Mouse (Mus musculus): ENCODE results near the gene Synj2. TPM values are rescaled to one million over a fixed set of nuclear protein-coding genes. Genes with fewer than 3 reads are reported as not detected.

Synj2 gene
- total and polyA plus RNA-seq, 2 experiments from 2014 or later = 4.8 to 15.9 TPM

- Histone ChIP-seq H3K9ac (replicated peaks; ENCODE audit: low read depth, low read length) (no peak overlapping the region), H3K4me3 (ENCODE audit: low read depth, low read length) (no peak overlapping the region), H3K27ac (ENCODE audit: low read depth) (no peak overlapping the region), H3K9me3 (replicated peaks; ENCODE audit: control insufficient read depth, low read length) (no peaks in the 10 kb centered on the region), H3K36me3 (replicated peaks; ENCODE audit: control insufficient read depth, insufficient read depth, low read length) (no peaks in the 10 kb centered on the region), H3K4me1 (ENCODE audit: control insufficient read depth, insufficient read depth) (no peaks in the 10 kb centered on the region), H3K27me3 (ENCODE audit: control insufficient read depth, insufficient read depth, low read length) (no peaks in the 10 kb centered on the region), H3K4me2 (ENCODE audit: low read depth, low read length) (no peak overlapping the region)
- ATAC-seq (ENCODE audit: insufficient read depth, low read depth) = no peak
- DNase-seq (ENCODE audit: low spot score) = no peak
- WGBS = 69% methylated on average over 6 of the region's 6 CpGs
- TF ChIP-seq CTCF (IDR thresholded peaks at IDR 0.05; ENCODE audit: low read depth) = no peak
- TF ChIP-seq EP300 (IDR thresholded peaks at IDR 0.05; ENCODE audit: low read depth) = no peak
These were observed 27.5 kb downstream of the Synj2 start for GRCm38 (mm10) chr17:5968562-5968961.

DNA sequence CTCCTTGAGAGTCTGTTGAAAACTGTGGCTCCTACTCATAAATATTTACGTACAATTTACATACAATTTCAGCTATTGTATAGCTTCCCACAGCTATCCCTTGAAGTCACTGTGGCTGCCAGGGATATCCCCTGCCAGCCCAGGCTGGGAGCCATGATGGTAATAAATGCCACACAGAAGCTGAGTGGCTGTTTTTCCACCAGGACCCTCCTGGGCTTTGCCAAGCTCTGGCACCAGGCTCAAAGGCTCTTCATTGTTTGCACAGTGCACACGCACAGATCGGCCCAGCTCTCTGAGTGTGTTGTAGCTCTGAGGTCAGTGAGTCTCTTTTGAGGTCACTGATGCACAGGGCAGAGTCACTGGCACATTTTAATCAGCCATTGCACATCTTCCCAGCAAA, 28.2 kb downstream of the Synj2 start:
- Histone ChIP-seq H3K27me3 (ENCODE audit: control insufficient read depth, insufficient read depth, low read length) (no peaks in the 10 kb centered on the region), H3K9ac (replicated peaks; ENCODE audit: low read depth, low read length) (no peak overlapping the region), H3K9me3 (replicated peaks; ENCODE audit: control insufficient read depth, low read length) (no peaks in the 10 kb centered on the region), H3K27ac (ENCODE audit: low read depth) (no peak overlapping the region), H3K4me2 (ENCODE audit: low read depth, low read length) (no peak overlapping the region), H3K4me1 (ENCODE audit: control insufficient read depth, insufficient read depth) (no peaks in the 10 kb centered on the region), H3K4me3 (ENCODE audit: low read depth, low read length) (no peak overlapping the region), H3K36me3 (replicated peaks; ENCODE audit: control insufficient read depth, insufficient read depth, low read length) (no peaks in the 10 kb centered on the region)
- ATAC-seq (ENCODE audit: insufficient read depth, low read depth) = no peak
- WGBS = 83% methylated on average over 3 of the region's 3 CpGs
- DNase-seq (ENCODE audit: low spot score) = no peak
- no peak for TF ChIP-seq CTCF (IDR thresholded peaks at IDR 0.05; ENCODE audit: low read depth)
- TF ChIP-seq EP300 (IDR thresholded peaks at IDR 0.05; ENCODE audit: low read depth) = no peak

DNA sequence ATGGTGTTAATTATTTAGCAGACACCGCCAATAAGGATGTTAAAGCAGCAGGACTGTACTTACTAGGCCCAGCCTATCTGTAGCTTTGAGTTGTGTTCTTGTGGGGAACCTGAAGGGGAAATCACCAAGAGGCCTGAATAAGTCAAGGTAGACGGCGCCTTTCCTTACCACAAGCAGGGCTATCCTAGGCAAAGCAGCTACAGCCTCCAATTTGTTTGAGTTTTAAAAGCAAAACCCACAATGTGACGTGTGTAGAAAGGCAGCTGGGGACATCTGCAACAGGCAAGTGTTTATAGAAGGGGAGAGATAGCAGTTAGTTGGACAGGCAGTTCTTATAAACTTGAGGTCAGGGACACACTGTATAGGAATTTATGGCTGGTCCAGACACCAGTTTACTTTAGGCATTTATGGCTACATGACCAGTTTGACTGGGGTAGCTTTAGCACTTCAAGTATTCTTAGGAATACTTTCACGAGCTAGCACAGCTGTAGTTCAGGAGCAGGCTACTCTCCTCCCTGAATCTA, 29.3 kb downstream of the Synj2 start:
- peak overlapping the region; percentile 21; the same call in 1 of the 2 replicates for H3K27ac ChIP-seq (ENCODE audit: low read depth)

DNA sequence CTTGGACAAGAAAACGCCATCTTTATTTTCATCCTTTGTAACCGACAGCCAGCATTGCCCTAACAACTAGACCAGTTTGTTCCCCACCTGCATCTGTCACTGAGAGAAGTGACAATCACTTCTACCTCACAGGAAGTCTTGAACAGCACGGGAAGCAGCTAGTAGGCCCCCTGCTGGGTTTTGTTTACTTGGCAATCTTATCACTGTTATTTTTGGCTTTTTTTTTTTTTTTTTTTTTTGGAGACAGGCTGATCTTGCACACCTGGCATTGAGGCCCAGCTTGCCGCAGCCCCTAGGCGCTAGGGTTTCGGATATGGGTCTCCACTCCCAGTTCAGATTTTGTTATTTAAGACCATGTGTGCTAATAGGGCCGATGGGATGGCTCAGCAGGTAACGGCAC, 32.5 kb downstream of the Synj2 start:
- Histone ChIP-seq H3K4me2 (ENCODE audit: low read depth, low read length) (no peak overlapping the region), H3K36me3 (replicated peaks; ENCODE audit: control insufficient read depth, insufficient read depth, low read length) (no peaks in the 10 kb centered on the region), H3K9me3 (replicated peaks; ENCODE audit: control insufficient read depth, low read length) (no peaks in the 10 kb centered on the region), H3K27me3 (ENCODE audit: control insufficient read depth, insufficient read depth, low read length) (no peaks in the 10 kb centered on the region), H3K9ac (replicated peaks; ENCODE audit: low read depth, low read length) (no peak overlapping the region), H3K27ac (ENCODE audit: low read depth) (no peak overlapping the region), H3K4me1 (ENCODE audit: control insufficient read depth, insufficient read depth) (peaks cover 28% of the 10 kb centered on the region), H3K4me3 (ENCODE audit: low read depth, low read length) (no peak overlapping the region)
- ATAC-seq (ENCODE audit: insufficient read depth, low read depth) (no peak), DNase-seq (ENCODE audit: low spot score) (no peak)
- TF ChIP-seq CTCF (IDR thresholded peaks at IDR 0.05; ENCODE audit: low read depth) = no peak
- TF ChIP-seq EP300 (IDR thresholded peaks at IDR 0.05; ENCODE audit: low read depth) = no peak
- WGBS = 68% methylated on average over 8 of the region's 8 CpGs

More for the DNA sequence above, 29.3 kb downstream of the Synj2 start:
- Histone ChIP-seq H3K36me3 (replicated peaks; ENCODE audit: control insufficient read depth, insufficient read depth, low read length) (no peaks in the 10 kb centered on the region), H3K9ac (replicated peaks; ENCODE audit: low read depth, low read length) (no peak overlapping the region), H3K4me1 (ENCODE audit: control insufficient read depth, insufficient read depth) (peaks cover 3% of the 10 kb centered on the region; the same call in 1 of the 2 replicates), H3K4me3 (ENCODE audit: low read depth, low read length) (no peak overlapping the region), H3K4me2 (ENCODE audit: low read depth, low read length) (no peak overlapping the region), H3K9me3 (replicated peaks; ENCODE audit: control insufficient read depth, low read length) (no peaks in the 10 kb centered on the region), H3K27me3 (ENCODE audit: control insufficient read depth, insufficient read depth, low read length) (no peaks in the 10 kb centered on the region)
- ATAC-seq (ENCODE audit: insufficient read depth, low read depth) = no peak
- TF ChIP-seq CTCF (IDR thresholded peaks at IDR 0.05; ENCODE audit: low read depth) = no peak
- TF ChIP-seq EP300 (IDR thresholded peaks at IDR 0.05; ENCODE audit: low read depth) = no peak
- no peak for DNase-seq (ENCODE audit: low spot score)
- WGBS = 76% methylated on average over 5 of the region's 5 CpGs

DNA sequence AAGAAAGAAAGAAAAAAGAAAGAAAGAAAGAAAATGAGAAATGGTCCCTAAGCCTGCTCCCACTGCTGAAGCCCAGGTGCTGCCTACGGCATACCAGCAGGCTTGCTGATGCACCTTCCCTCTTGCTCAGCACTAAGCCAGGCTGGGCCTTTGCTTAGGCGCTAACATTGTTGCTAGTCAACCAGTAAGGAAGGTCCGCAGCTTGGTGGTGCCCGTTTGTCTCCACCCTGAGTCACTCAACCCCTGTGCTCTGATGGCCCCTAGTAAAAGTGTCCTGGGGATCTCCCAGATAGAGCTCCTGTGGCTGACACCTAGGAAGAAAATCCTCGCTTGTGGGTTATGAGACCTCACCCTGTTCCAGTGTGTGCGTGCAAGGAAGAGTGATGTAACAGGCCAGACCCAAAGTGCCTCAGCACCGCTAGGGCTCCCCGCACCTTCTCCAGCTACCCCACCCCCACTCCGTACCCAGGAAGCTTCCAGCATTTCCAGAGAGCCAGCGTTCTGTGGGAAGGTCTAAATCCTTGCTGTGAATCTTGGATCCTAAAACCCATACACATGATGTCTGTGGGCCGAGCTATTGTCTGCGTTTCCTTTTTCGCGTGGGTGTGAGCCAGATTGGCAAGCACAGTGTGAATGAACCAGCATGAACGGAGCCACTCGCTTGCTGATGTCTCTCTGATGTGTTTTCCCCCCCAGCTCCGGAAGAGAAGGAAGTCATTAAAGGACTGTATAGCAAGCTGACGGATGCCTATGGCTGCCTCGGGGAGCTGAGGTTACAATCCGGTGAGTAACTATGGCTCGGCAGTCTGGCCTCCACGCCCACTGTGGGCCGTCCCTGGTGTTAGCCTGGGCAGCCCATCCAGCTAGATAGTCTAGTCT, 34.3 kb downstream of the Synj2 start:
- peak overlapping the region; percentile 46 for H3K4me2 ChIP-seq (ENCODE audit: low read depth, low read length)
- H3K27me3 ChIP-seq (ENCODE audit: control insufficient read depth, insufficient read depth, low read length) = no peaks in the 10 kb centered on the region
- H3K27ac ChIP-seq (ENCODE audit: low read depth) = peak overlapping the region; percentile 77
- TF ChIP-seq CTCF (IDR thresholded peaks at IDR 0.05; ENCODE audit: low read depth) (no peak), EP300 (IDR thresholded peaks at IDR 0.05; ENCODE audit: low read depth) (no peak)
- 48% methylated on average over 23 of the region's 23 CpGs for WGBS
- no peaks in the 10 kb centered on the region for H3K36me3 ChIP-seq (replicated peaks; ENCODE audit: control insufficient read depth, insufficient read depth, low read length)
- H3K4me1 ChIP-seq (ENCODE audit: control insufficient read depth, insufficient read depth) = peaks cover 45% of the 10 kb centered on the region
- H3K9me3 ChIP-seq (replicated peaks; ENCODE audit: control insufficient read depth, low read length) = no peaks in the 10 kb centered on the region
- peak overlapping the region; percentile 6; the same call in 1 of the 2 replicates for H3K4me3 ChIP-seq (ENCODE audit: low read depth, low read length)
- H3K9ac ChIP-seq (replicated peaks; ENCODE audit: low read depth, low read length) = no peak overlapping the region
- DNase-seq (ENCODE audit: low spot score) (no peak), ATAC-seq (ENCODE audit: insufficient read depth, low read depth) (peak; percentile 27)
